Mouse (Mus musculus) intestine, postnatal 0 days (tissue): ENCODE results near the gene Dynlrb1. TPM values are rescaled to one million over a fixed set of nuclear protein-coding genes. Genes with fewer than 3 reads are reported as not detected.
A peak's percentile ranks its signal among the peaks of the same experiment; 100 is the strongest.

Source experiments
- ATAC-seq: fragments of 200-750 bp; cut with Nextera tagmentation; 2 replicates; pipeline ENCODE4 v1.8.0; 2017; ENCODE audit warnings: mild to moderate bottlenecking, moderate TSS enrichment, moderate library complexity
- H3K27ac ChIP-seq: fragments of 300-500 bp; sonication (generic); 2 replicates; pipeline ENCODE4 v1.5.1; 2014; ENCODE audit warnings: mild to moderate bottlenecking, low read depth, low read length, moderate library complexity
- H3K27me3 ChIP-seq: fragments of 300-500 bp; sonication (generic); replicated peaks from 2 replicates; pipeline ENCODE4 v1.6.1; 2014; ENCODE audit warnings: low read length, mixed read lengths; ENCODE audit not compliant: control insufficient read depth, insufficient read depth
- H3K36me3 ChIP-seq: fragments of 300-500 bp; sonication (generic); 2 replicates; pipeline ENCODE4 v1.6.1; 2014; ENCODE audit warnings: mild to moderate bottlenecking, moderate library complexity; ENCODE audit not compliant: control insufficient read depth, insufficient read depth
- H3K4me1 ChIP-seq: fragments of 300-500 bp; sonication (generic); replicated peaks from 2 replicates; pipeline ENCODE4 v1.6.1; 2014; ENCODE audit warnings: antibody characterized with exemption, low read length, mixed read lengths; ENCODE audit not compliant: control insufficient read depth, insufficient read depth
- H3K4me2 ChIP-seq: fragments of 300-500 bp; sonication (generic); replicated peaks from 2 replicates; pipeline ENCODE4 v1.6.1; 2014; ENCODE audit warnings: low read depth, mild to moderate bottlenecking, moderate library complexity
- H3K4me3 ChIP-seq: fragments of 300-500 bp; sonication (generic); 2 replicates; pipeline ENCODE4 v1.5.1; 2014; ENCODE audit warnings: low read depth, low read length
- H3K9ac ChIP-seq: fragments of 300-500 bp; sonication (generic); 2 replicates; pipeline ENCODE4 v1.6.1; 2014; ENCODE audit warnings: mild to moderate bottlenecking, low read depth, low read length
- H3K9me3 ChIP-seq: fragments of 300-500 bp; sonication (generic); 2 replicates; pipeline ENCODE4 v1.6.1; 2016; ENCODE audit warnings: mixed run types; ENCODE audit not compliant: control insufficient read depth
- CTCF ChIP-seq: sonication (generic); IDR thresholded peaks from 2 replicates; pipeline ENCODE4 v1.5.1; 2016; ENCODE audit warnings: low read depth, mild to moderate bottlenecking, control low read depth, antibody characterized with exemption, moderate library complexity
- whole genome bisulfite sequencing: fragments of 180-500 bp; shearing (Covaris S2); extraction: QIAGEN DNeasy Blood & Tissue Kit; methylation state at CpG from one replicate; pipeline ENCODE4 v1.1.7; 2014; 5-methylcytosine and 5-hydroxymethylcytosine counted together
- polyA plus RNA-seq: library from polyadenylated mRNA; unstranded; fragments of >200 nt; fragmentation: Nextera tagmentation; extraction: Ambion mirVana; gene quantifications from 2 replicates; pipeline ENCODE4 v1.2.1, GENCODE M21; 2015

The Dynlrb1 gene
- polyA plus RNA-seq, 1 experiment from 2014 or later, result 342 TPM

DNA sequence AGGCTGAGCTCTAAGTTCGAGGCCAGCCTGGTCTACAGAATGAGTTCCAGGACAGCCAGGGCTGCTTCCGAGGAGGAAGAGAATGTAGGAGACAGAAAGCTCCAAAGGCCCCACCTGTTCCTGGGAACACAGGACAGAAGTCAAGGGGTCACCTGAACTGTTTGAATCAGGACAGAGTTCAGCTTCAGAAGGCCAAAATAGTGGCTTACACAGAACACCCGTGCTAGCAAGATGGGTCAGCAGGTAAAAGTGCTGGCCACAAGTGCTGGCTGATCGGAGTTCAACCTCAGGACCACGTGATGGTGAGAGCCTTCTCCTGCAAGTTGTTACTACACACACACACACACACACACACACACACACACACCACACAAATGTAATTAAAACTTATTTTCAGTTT lies 30.6 kb downstream of the Dynlrb1 start:
- H3K27ac ChIP-seq, result no peak overlapping the region

DNA sequence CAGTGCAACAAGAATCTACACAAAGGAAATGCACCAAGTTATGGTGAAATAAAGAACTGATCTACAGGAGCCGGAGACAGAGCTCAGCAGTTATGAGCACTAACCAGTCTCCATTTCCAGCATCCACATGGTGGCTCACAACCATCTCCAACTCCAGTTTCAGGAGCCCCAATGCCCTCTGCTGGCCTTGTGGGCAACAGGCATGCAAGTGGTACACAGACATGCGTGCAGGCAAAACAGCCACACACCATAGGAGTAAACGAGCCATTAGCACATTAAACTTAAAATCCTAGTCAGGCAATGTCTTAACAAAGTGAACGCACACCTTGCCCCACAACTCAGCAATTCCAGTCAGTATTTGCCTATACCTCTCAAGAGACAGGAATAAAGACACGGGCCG lies 35.6 kb downstream of the Dynlrb1 start:
- 90% methylated on average over 6 of the region's 6 CpGs for WGBS
- no peak for ATAC-seq
- H3K27ac ChIP-seq, result no peak overlapping the region
- no peaks in the 10 kb centered on the region for H3K9me3 ChIP-seq
- no peak overlapping the region for H3K4me2 ChIP-seq
- no peaks in the 10 kb centered on the region for H3K27me3 ChIP-seq
- 0 out of 2 replicates have a peak, but pooled peaks cover under 1% of the 10 kb centered on the region for H3K4me1 ChIP-seq
- H3K4me3 ChIP-seq, result no peak overlapping the region
- H3K9ac ChIP-seq, result no peak overlapping the region
- TF ChIP-seq CTCF, result peak; percentile 63
- no peaks in the 10 kb centered on the region for H3K36me3 ChIP-seq

More for the DNA sequence above, 30.6 kb downstream of the Dynlrb1 start:
- 82% methylated on average over 5 of the region's 5 CpGs for WGBS
- H3K4me3 ChIP-seq, result no peak overlapping the region
- no peaks in the 10 kb centered on the region for H3K36me3 ChIP-seq
- ATAC-seq, result no peak
- no peaks in the 10 kb centered on the region for H3K9me3 ChIP-seq
- no peak overlapping the region for H3K9ac ChIP-seq
- no peaks in the 10 kb centered on the region for H3K27me3 ChIP-seq
- no peaks in the 10 kb centered on the region for H3K4me1 ChIP-seq
- H3K4me2 ChIP-seq, result no peak overlapping the region
- TF ChIP-seq CTCF, result no peak

DNA sequence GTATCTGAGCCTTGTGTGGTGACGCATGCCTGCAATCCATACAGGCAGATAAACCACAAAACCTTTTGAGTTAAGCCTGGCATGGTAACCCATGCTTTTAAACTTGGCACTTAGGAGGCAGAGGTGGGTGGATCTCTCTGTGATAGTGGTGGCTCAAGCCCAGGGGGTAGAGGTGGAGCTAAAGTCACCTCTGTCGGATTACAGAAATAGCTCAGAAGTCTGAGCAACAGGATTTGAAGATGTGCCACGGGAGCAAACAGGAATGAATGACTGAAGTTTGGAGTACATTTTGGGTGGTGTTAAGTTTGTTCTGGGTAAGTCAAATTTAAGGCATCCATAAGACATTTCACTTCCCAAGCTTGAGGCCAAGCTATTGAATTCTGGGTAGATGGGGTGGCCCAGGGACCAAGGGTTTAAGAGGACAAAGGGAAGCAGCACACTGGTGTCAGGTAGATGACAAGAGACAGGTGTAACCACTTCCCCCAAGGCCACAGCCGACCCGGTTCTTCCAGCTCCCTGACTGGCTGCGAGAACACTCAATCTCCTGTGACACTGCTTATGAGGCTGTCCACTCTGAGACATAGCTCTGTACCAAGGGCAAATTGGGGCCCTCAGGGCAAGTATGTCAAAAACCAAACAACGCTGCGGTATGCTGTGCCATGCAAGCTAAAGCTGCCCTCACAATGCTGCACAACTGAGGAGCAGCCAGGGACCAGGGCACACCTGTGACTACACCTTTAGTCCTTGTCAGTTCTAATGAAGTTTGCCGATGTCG lies 36.2 kb downstream of the Dynlrb1 start:
- no peaks in the 10 kb centered on the region for H3K9me3 ChIP-seq
- H3K27me3 ChIP-seq, result no peaks in the 10 kb centered on the region
- WGBS, result 70% methylated on average over 10 of the region's 10 CpGs
- no peak overlapping the region for H3K9ac ChIP-seq
- H3K4me2 ChIP-seq, result no peak overlapping the region
- H3K36me3 ChIP-seq, result no peaks in the 10 kb centered on the region
- no peak overlapping the region for H3K27ac ChIP-seq
- no peak overlapping the region for H3K4me3 ChIP-seq
- TF ChIP-seq CTCF, result no peak
- ATAC-seq, result no peak
- 0 out of 2 replicates have a peak, but pooled peaks cover 3% of the 10 kb centered on the region for H3K4me1 ChIP-seq

DNA sequence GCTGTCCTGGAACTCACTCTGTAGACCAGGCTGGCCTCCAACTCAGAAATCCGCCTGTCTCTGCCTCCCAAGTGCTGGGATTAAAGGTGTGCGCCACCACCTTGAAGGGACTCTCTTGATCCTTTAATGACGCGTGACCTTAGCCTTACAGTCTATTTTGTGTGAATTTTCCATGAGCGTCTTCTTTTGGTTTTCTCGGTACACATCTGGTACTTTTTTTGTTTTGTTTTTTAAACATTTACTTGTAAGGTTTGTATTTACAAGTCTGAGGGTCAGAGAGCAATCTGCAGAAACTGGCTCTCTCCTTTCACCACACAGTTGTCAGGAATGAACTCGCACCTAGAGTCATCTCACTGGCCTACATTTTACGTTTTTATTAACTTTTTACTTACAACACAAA lies 37.3 kb downstream of the Dynlrb1 start:
- Histone ChIP-seq H3K4me2 (no peak overlapping the region), H3K9me3 (no peaks in the 10 kb centered on the region), H3K27me3 (no peaks in the 10 kb centered on the region), H3K36me3 (no peaks in the 10 kb centered on the region; the same call in 1 of the 2 replicates), H3K9ac (no peak overlapping the region), H3K4me3 (no peak overlapping the region), H3K4me1 (0 out of 2 replicates have a peak, but pooled peaks cover 3% of the 10 kb centered on the region), H3K27ac (no peak overlapping the region)
- WGBS, result 88% methylated on average over 8 of the region's 8 CpGs
- no peak for TF ChIP-seq CTCF
- no peak for ATAC-seq

DNA sequence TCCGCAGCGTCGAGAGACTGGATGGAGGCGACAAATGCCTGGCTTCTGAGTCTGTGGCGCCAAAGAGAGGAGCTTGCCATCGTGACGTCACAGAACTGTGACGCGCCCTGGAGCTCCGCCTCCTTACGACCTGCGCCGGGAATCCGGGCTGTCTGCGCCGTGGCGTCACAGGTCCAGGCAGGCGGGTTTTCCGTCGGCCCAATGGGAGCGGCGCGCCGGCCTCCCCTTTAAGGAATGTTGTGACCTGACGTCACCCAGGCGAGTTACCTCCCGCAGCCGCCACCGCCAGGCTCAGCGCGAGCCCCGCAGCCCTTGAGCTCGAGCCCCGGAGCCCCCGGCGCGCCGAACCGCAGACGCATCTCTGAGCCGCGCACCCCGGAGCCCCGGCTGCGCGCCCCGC lies 39.9 kb downstream of the Dynlrb1 start, which contains the start of gene Map1lc3a:
TSS of gene Map1lc3a (plus strand) at position 103 of the 400 bp plus-strand sequence.
- H3K27ac ChIP-seq, result peak within 1 kb of the TSS; percentile 78
- H3K4me2 ChIP-seq, result peak within 1 kb of the TSS; percentile 81
- no peaks in the 10 kb centered on the region for H3K27me3 ChIP-seq
- no peaks in the 10 kb centered on the region for H3K9me3 ChIP-seq
- WGBS, result under 1% methylated on average over 46 of the region's 47 CpGs
- TF ChIP-seq CTCF, result no peak
- H3K4me1 ChIP-seq, result 0 out of 2 replicates have a peak, but pooled peaks cover 3% of the 10 kb centered on the region
- H3K4me3 ChIP-seq, result peak within 1 kb of the TSS; percentile 83
- H3K9ac ChIP-seq, result peak within 1 kb of the TSS; percentile 92
- peak; percentile 93 for ATAC-seq
- peaks cover 3% of the 10 kb centered on the region; the same call in 1 of the 2 replicates for H3K36me3 ChIP-seq

DNA sequence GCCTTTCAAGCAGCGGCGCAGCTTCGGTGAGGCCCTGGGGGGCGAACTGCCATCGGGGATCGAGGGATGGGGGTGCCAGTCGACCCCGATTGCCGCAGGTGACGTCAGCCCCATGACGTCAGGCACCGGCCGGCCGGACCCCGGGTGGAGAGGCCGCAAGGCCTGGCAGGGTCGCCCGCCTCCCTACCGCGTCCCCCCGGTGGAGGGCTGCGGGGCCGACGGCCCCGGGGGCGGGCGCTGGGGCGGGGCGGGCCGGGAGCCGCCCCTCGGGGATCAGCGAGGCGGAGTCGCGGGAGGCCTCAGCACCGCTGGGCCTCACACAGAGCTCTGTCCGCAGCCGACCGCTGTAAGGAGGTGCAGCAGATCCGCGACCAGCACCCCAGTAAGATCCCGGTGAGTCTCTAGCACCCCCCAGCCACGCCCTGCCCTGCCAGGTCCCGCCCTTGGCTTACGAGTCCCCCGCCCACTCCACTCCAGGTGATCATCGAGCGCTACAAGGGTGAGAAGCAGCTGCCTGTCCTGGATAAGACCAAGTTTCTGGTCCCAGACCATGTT lies 40.4 kb downstream of the Dynlrb1 start:
- under 1% methylated on average over 45 of the region's 49 CpGs for WGBS
- H3K27me3 ChIP-seq, result no peaks in the 10 kb centered on the region
- peak overlapping the region; percentile 83 for H3K4me3 ChIP-seq
- ATAC-seq, result peak; percentile 88
- no peaks in the 10 kb centered on the region for H3K9me3 ChIP-seq
- peaks cover 3% of the 10 kb centered on the region; the same call in 1 of the 2 replicates for H3K36me3 ChIP-seq
- 0 out of 2 replicates have a peak, but pooled peaks cover 3% of the 10 kb centered on the region for H3K4me1 ChIP-seq
- H3K9ac ChIP-seq, result peak overlapping the region; percentile 92
- peak overlapping the region; percentile 81 for H3K4me2 ChIP-seq
- H3K27ac ChIP-seq, result peak overlapping the region; percentile 78
- no peak; the same call in 1 of the 2 replicates for TF ChIP-seq CTCF
